Mouse (Mus musculus): Measurements from ENCODE around the gene Ccdc88a.

Ccdc88a gene

GRCm38 (mm10) chr11:29373396-29374273, at the start of gene Ccdc88a:
Ccdc88a (plus strand) TSS chr11:29373658.
- DNase-seq (ENCODE audit: low read depth), result peak; percentile 82

GRCm38 (mm10) chr11:29335505-29335904, 38.0 kb upstream of the Ccdc88a start:
- no peak for DNase-seq (ENCODE audit: low read depth)

DNA sequence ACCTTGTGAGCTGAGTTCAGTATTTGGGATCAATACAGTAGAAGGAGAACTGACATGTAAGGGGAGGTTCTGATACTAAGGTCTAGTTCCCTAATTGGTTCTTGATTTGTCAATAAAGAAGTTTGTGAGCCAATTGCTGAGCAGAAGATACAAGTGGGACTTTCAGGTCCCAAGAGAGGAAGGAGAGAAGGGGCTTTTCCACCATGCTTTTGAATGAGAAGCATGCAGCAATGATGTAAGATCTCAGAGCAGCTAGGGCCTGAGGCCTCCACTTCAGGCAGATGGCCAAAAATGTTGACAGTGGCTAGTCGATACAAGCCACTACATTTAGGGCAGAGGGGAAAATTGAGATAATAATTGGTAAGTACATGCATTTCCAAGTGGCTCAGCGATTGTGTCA, 32.2 kb upstream of the Ccdc88a start:
- no peak for DNase-seq (ENCODE audit: low read depth)

- DNase-seq (ENCODE audit: low read depth), result no peak
These were observed 28.4 kb upstream of the Ccdc88a start for GRCm38 (mm10) chr11:29344891-29345657.

GRCm38 (mm10) chr11:29345673-29346286, 27.7 kb upstream of the Ccdc88a start:
- DNase-seq (ENCODE audit: low read depth), result no peak

DNA sequence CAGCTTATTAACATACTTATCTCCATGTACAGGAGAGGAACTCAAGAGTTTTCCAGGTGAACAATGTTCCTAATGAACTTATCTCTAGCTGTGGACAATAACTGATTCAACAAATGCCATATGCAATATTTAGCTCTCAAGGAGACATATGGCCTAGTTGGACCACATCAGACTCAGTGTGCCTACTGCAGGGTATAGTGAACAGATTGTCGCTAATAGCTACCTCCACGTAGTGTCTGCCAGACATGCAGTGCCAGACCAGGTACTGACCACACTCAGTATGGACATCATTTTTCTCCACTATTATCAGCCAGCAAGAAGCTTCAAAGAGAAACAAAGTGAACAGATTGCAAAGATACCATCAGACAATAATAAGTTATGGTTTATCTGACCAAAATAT, 22.6 kb upstream of the Ccdc88a start:
- no peak for DNase-seq (ENCODE audit: low read depth)

GRCm38 (mm10) chr11:29352214-29352613, 21.2 kb upstream of the Ccdc88a start:
- DNase-seq (ENCODE audit: low read depth), result no peak

GRCm38 (mm10) chr11:29368161-29368560, 5.3 kb upstream of the Ccdc88a start:
- no peak for DNase-seq (ENCODE audit: low read depth)

GRCm38 (mm10) chr11:29373050-29373395, 435 bp upstream of the Ccdc88a start:
- no peak for DNase-seq (ENCODE audit: low read depth)

GRCm38 (mm10) chr11:29374274-29374656, 807 bp downstream of the Ccdc88a start:
- DNase-seq (ENCODE audit: low read depth), result no peak

GRCm38 (mm10) chr11:29376635-29377034, 3.2 kb downstream of the Ccdc88a start:
- DNase-seq (ENCODE audit: low read depth), result no peak

- no peak for DNase-seq (ENCODE audit: low read depth)
These were observed 5.3 kb downstream of the Ccdc88a start for GRCm38 (mm10) chr11:29378751-29379150.

- no peak for DNase-seq (ENCODE audit: low read depth)
These were observed 10.0 kb downstream of the Ccdc88a start for GRCm38 (mm10) chr11:29383493-29383892.

DNA sequence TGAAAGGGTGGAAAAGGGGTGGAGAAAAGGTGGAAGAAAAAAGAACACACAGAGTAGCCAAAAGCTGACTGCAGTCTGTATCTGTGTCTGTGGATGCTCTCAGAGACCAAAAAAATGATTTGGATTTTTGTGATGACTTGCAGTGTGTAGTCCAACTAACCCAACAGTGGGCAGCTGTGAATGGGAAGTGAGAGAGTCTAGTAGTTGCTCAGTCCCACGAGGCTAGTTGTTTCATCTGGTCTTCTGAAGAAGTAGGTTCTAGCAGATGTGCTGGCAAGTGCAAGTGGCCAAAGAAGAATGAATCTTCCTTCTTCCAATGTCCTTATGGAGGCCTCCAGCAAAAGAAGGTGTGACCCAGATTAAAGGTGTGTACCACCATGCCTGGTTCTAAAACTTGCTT, 10.5 kb downstream of the Ccdc88a start:
- DNase-seq (ENCODE audit: low read depth), result no peak

DNA sequence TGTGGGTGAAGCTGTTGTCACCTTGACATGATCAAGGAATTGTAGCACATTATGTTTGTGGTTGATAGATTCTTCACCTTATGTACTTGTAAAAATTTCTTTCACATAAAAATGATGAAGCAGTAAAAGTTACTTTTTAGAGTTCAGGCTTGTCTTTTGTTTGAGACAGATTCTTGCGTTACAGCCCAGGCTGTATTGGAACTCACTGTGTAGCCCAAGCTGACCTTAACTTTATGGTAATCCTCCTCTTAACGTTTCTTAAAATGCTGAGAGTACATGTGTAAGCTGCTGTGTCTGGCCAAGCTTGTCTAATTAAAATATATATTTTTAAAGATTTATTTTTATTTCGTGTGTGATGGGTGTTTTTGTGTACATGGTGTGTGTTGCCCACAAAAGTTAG, 11.2 kb downstream of the Ccdc88a start:
- no peak for DNase-seq (ENCODE audit: low read depth)

- DNase-seq (ENCODE audit: low read depth), result no peak
These were observed 16.5 kb downstream of the Ccdc88a start for GRCm38 (mm10) chr11:29389913-29390312.

DNA sequence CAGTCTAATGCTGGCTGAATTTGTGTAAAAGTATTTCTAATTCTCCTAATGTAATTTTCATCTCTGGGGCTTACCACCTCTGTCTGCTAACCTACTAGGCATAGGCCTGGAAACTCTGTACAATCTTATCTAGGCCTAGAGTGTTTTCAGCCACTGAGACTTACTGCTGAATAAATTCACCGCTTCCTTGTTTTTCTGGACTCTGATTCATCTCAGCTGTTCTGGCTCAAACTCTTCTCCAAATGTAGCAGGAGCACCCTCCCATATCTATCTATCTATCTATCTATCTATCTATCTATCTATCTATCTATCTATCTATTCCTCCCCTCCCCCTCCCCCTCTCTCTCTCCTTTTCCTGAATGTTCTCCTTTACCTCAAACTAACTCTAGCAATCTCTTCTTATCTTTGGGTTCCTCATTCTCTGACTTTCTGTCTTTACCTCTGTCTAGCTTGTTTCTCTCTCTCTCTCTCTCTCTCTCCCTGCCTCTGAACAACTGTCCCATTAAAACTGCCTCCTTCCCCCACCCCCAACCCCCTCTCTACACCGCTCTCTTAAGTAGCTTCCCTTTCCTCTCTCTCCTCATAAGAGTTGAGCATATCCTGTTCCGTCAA, 21.8 kb downstream of the Ccdc88a start:
- no peak for DNase-seq (ENCODE audit: low read depth)

DNA sequence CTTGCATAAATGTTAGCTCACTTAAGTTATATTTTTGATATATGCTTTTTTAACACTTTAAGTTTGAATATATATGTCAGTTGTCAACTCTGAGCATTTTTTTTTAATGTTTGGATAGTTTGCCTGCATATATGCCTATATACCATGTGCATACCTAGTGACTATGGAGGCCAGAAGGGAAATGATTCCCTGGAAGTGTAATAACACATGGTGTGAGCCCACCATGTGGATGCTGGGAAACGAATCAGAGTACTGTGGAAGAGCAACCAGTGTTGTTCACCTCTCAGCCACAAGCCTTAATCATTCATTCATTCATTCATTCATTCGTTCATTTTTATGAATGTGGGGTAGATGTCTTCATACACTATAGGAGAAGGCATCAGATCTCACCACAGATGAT, 26.9 kb downstream of the Ccdc88a start:
- DNase-seq (ENCODE audit: low read depth), result no peak

GRCm38 (mm10) chr11:29406292-29406691, 32.8 kb downstream of the Ccdc88a start:
- DNase-seq (ENCODE audit: low read depth), result no peak

GRCm38 (mm10) chr11:29423496-29423895, 50.0 kb downstream of the Ccdc88a start:
- DNase-seq (ENCODE audit: low read depth), result no peak

- no peak for DNase-seq (ENCODE audit: low read depth)
These were observed 55.3 kb downstream of the Ccdc88a start for GRCm38 (mm10) chr11:29428774-29429173.

- no peak for DNase-seq (ENCODE audit: low read depth)
These were observed 57.6 kb downstream of the Ccdc88a start for GRCm38 (mm10) chr11:29431011-29431410.
